Mouse (Mus musculus): ENCODE results near the gene Vmn2r99.

The Vmn2r99 gene

GRCm38 (mm10) chr17:19361649-19362048, at the start of gene Vmn2r99:
TSS of gene Vmn2r99 (plus strand) at chr17:19361949.
- DNase-seq: no peak

GRCm38 (mm10) chr17:19437623-19438022, 75.9 kb downstream of the Vmn2r99 start:
- no peak for DNase-seq

DNA sequence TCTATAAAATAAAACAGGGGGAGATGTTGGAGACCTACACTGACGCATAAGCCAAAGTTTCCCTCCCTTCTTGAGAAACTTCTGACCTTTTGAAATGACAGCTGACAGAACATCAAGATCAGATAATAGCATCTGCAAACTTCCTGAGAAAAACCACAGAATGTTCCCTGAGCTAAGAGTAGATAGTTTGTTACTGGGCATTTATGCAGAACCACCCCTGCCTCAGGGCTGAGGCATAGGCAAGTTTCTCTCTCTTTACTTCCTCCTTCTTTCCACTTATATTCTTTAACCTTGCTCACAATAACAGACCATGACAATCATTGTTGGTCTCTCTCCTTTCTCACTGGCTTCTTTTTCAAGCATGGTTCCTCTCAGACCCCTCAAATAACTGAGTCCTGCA, 83.2 kb downstream of the Vmn2r99 start:
- no peak for DNase-seq

All from cerebellum, adult 9-11 months (tissue).